In the genomic region with DNA sequence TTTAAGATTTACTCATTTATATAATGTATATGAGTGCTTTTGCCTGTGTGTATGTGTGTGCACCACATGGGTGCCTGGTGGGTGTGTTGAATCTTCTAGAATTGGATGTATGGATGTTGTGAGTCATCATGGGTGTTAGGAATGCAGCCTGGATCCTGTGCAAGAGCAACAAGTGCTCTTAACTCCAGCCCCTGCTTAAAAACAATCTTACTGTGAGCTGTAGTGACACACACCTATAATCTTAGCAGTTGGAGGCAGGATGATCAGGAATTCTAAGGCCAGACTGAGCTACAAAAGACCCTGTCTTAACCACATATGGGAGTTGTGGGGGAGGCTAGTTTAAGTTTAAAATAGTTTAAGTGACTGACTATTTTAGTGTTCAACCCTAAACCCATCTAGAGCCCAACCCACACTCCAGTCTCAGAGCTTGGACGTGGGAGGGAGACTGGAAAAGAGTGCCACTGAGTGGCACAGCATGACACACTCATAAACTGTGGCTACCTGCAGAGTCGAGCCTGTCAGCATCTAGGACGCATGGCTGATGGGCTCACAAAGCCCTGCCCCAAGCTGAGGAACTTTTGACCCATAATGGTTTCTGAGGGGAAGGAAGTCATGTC, we compare ENCODE assay signal across 32 mouse cellular contexts. TPM values are rescaled to one million over a fixed set of nuclear protein-coding genes. Genes with fewer than 3 reads are reported as not detected.
A peak's percentile ranks its signal among the peaks of the same experiment; 100 is the strongest.
DNase-seq lines count a peak whose midpoint lies in the region; ATAC-seq and TF ChIP-seq lines count a peak whose summit lies in the region.
"Had no signal": no experiment of that assay in that cellular context is flagged by ENCODE, and none has a peak within 500 bp of the region (broad histone marks: within the 10 kb centered on the region; RNA-seq: fewer than 3 reads in every experiment).

No protein-coding gene starts in this region.

- no peaks in the 10 kb centered on the region for H3K4me1 ChIP-seq in liver, postnatal 0 days (ENCODE audit: insufficient read depth)
- H3K4me1 ChIP-seq in forebrain, embryonic 16.5 days (replicated peaks; ENCODE audit: control insufficient read depth, insufficient read depth, low read length): no peaks in the 10 kb centered on the region
- H3K4me1 ChIP-seq: embryonic facial prominence, embryonic 13.5 days; forebrain, embryonic 13.5 days; limb, embryonic 12.5 days; neural tube, embryonic 13.5 days had no signal

- no peak overlapping the region for H3K27ac ChIP-seq in liver, postnatal 0 days (ENCODE audit: low read depth)
- H3K27ac ChIP-seq in forebrain, embryonic 16.5 days (ENCODE audit: low read length): no peak overlapping the region
- H3K27ac ChIP-seq: embryonic facial prominence, embryonic 13.5 days; forebrain, embryonic 13.5 days; heart, embryonic 13.5 days; hindbrain, postnatal 0 days; kidney, postnatal 0 days; limb, embryonic 12.5 days; neural tube, embryonic 13.5 days had no signal

- H3K4me3 ChIP-seq in liver, postnatal 0 days (ENCODE audit: low read depth, low read length): no peak overlapping the region
- H3K4me3 ChIP-seq in forebrain, embryonic 16.5 days (replicated peaks; ENCODE audit: low read length): no peak overlapping the region
- H3K4me3 ChIP-seq: embryonic facial prominence, embryonic 13.5 days; forebrain, embryonic 13.5 days; heart, embryonic 13.5 days; limb, embryonic 12.5 days; megakaryocyte, embryonic 14.5 days; neural tube, embryonic 13.5 days had no signal

- TF ChIP-seq CTCF in liver, postnatal 0 days (IDR thresholded peaks at IDR 0.05; ENCODE audit: low read depth): no peak

- no peaks in the 10 kb centered on the region for H3K27me3 ChIP-seq in liver, postnatal 0 days (ENCODE audit: insufficient read depth, low read length)
- no peaks in the 10 kb centered on the region for H3K27me3 ChIP-seq in forebrain, embryonic 16.5 days (replicated peaks; ENCODE audit: control insufficient read depth, insufficient read depth, low read length)
- H3K27me3 ChIP-seq: embryonic facial prominence, embryonic 13.5 days; forebrain, embryonic 13.5 days; heart, embryonic 13.5 days; limb, embryonic 12.5 days; megakaryocyte, embryonic 14.5 days; neural tube, embryonic 13.5 days; Patski had no signal

- H3K4me2 ChIP-seq in liver, postnatal 0 days (ENCODE audit: low read depth, low read length): no peak overlapping the region
- no peak overlapping the region for H3K4me2 ChIP-seq in forebrain, embryonic 16.5 days (ENCODE audit: low read length)
- H3K4me2 ChIP-seq: embryonic facial prominence, embryonic 13.5 days; forebrain, embryonic 13.5 days; heart, embryonic 13.5 days; limb, embryonic 12.5 days; liver, embryonic 11.5 days; neural tube, embryonic 13.5 days had no signal

- peaks cover 54% of the 10 kb centered on the region for H3K36me3 ChIP-seq in liver, postnatal 0 days (replicated peaks; ENCODE audit: insufficient read depth, low read length)
- no peaks in the 10 kb centered on the region; the same call in 1 of the 2 replicates for H3K36me3 ChIP-seq in forebrain, embryonic 16.5 days (ENCODE audit: control insufficient read depth, insufficient read depth)

- intact Hi-C loops in left cerebral cortex, postnatal 10 days (cut with DNase I): no loop called here

- ATAC-seq in liver, postnatal 0 days: no peak
- ATAC-seq in forebrain, embryonic 16.5 days: no peak
- ATAC-seq: activated CD4-positive, CD25-positive, alpha-beta regulatory T cell, adult 4 months; CD4-positive, CD25-positive, alpha-beta regulatory T cell, adult 4 months; forebrain, embryonic 13.5 days; hindbrain, postnatal 0 days; Patski had no signal

- no peak overlapping the region for H3K9ac ChIP-seq in liver, postnatal 0 days (replicated peaks)
- H3K9ac ChIP-seq in forebrain, embryonic 16.5 days (replicated peaks; ENCODE audit: low read depth, low read length): no peak overlapping the region
- H3K9ac ChIP-seq: embryonic facial prominence, embryonic 13.5 days; forebrain, embryonic 13.5 days; heart, embryonic 13.5 days; limb, embryonic 12.5 days; neural tube, embryonic 13.5 days had no signal

- H3K9me3 ChIP-seq in liver, postnatal 0 days (ENCODE audit: low read length): no peaks in the 10 kb centered on the region
- H3K9me3 ChIP-seq in forebrain, embryonic 16.5 days (ENCODE audit: control insufficient read depth, low read length): no peaks in the 10 kb centered on the region
- H3K9me3 ChIP-seq: embryonic facial prominence, embryonic 13.5 days; forebrain, embryonic 13.5 days; heart, embryonic 13.5 days; limb, embryonic 12.5 days; megakaryocyte, embryonic 14.5 days; neural tube, embryonic 13.5 days had no signal

- 76% methylated on average over 3 of the region's 3 CpGs for WGBS in liver, postnatal 0 days (ENCODE audit: insufficient replicate concordance)
- 81% methylated on average over 3 of the region's 3 CpGs for WGBS in forebrain, embryonic 16.5 days

- DNase-seq in left cerebral cortex, adult 11 months (ENCODE audit: low spot score): peak; percentile 46
- no peak for DNase-seq in left cerebral cortex, postnatal 10 days (ENCODE audit: extremely low spot score in 1 of 2, low spot score in 2 of 2)
- peak; percentile 86 for DNase-seq in brain, adult 2 months (ENCODE audit: low read depth, low spot score)
- peak; percentile 59 to 62 for DNase-seq in left cerebral cortex, adult 9 months (ENCODE audit: low spot score in 2 of 2)
- peak; percentile 9 for DNase-seq in right cerebral cortex, postnatal 14 days
- no peak for DNase-seq in liver, postnatal 0 days
- no peak for DNase-seq in cerebellum, postnatal 36 days
- DNase-seq: adrenal gland, postnatal 10 days; cerebellum, adult 2 months; cerebellum, postnatal 25 days; embryo, embryonic 11 days; gastrocnemius, postnatal 25 days; heart, adult 18-20 months; heart, postnatal 14 days; kidney, adult 18-20 months; lung, adult 2 months; lung, postnatal 36 days; midbrain, embryonic 14.5 days; thymus, postnatal 4 days had no signal

- TF ChIP-seq EP300 in liver, postnatal 0 days (IDR thresholded peaks at IDR 0.05; ENCODE audit: low read depth): no peak

RNA-seq across cellular contexts. Expression of gene Ppp1cb, which starts 35.5 kb away (rescaled TPM):
- total RNA-seq in left cerebral cortex, postnatal 10 days (2021): 100 to 1,000 TPM; 365 to 391 TPM
- polyA plus RNA-seq in liver, postnatal 0 days (2015; fragmentation: Nextera tagmentation; extraction: Ambion mirVana): 90.7 and 94.5 TPM in 2 replicates
- 216 and 217 TPM in 2 replicates for polyA plus RNA-seq in forebrain, embryonic 16.5 days (2015; fragmentation: Nextera tagmentation; extraction: Ambion mirVana)

Comparison
In these comparisons a context has a peak if more than half of its experiments do, and no peak if none do; other contexts are left out.
1. DNase-seq: peak in left cerebral cortex, adult 11 months (single experiment), brain, adult 2 months (single experiment), left cerebral cortex, adult 9 months (2 of 2) and right cerebral cortex, postnatal 14 days (single experiment); none in left cerebral cortex, postnatal 10 days (0 of 2), liver, postnatal 0 days (single experiment) and cerebellum, postnatal 36 days (0 of 2).